Mouse (Mus musculus): Measurements from ENCODE around the gene Ccdc85c. TPM values are rescaled to one million over a fixed set of nuclear protein-coding genes. Genes with fewer than 3 reads are reported as not detected.

The Ccdc85c gene
- polyA plus RNA-seq, 1 experiment from 2014 or later: 7.0 TPM

DNA sequence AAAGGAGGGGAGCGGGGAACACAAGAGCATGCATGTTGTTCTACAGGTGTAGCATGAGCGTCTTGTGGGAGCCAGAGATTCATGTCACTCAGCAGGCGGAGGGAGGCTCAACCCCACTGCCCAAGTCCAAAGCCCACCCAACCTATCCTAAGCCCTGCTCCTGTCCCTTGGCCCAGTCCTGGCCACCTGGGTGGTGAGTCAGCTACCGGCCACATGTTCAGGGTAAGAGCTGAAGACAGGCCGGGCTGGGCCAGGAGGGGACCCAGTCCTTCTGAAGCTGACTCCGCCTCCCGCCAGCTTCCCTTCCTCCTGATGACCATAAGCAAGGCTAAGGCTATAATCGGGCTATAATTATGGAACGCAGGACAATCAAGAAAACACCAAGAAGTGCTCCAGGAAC is 67.0 kb downstream of the Ccdc85c start:
- no peaks in the 10 kb centered on the region for H3K27me3 ChIP-seq (ENCODE audit: control insufficient read depth, insufficient read depth, low read length)
- ATAC-seq (ENCODE audit: low FRiP score, low TSS enrichment): no peak
- H3K9me3 ChIP-seq (ENCODE audit: control insufficient read depth, low read length): no peaks in the 10 kb centered on the region
- 89% methylated on average over 9 of the region's 9 CpGs for WGBS
- DNase-seq (ENCODE audit: low spot score): no peak
- TF ChIP-seq EP300 (optimal IDR thresholded peaks at IDR 0.05) (no peak), CTCF (IDR thresholded peaks at IDR 0.05; ENCODE audit: low read depth) (no peak)
- H3K9ac ChIP-seq (ENCODE audit: low read length): no peak overlapping the region
- no peak overlapping the region for H3K4me2 ChIP-seq (replicated peaks; ENCODE audit: low read depth)
- no peaks in the 10 kb centered on the region for H3K4me1 ChIP-seq (replicated peaks; ENCODE audit: control insufficient read depth, insufficient read depth)
- peaks cover 6% of the 10 kb centered on the region for H3K36me3 ChIP-seq (ENCODE audit: control insufficient read depth, insufficient read depth, low read length)
- no peak overlapping the region for H3K4me3 ChIP-seq (ENCODE audit: low read depth, low read length)
- H3K27ac ChIP-seq (replicated peaks): no peak overlapping the region

DNA sequence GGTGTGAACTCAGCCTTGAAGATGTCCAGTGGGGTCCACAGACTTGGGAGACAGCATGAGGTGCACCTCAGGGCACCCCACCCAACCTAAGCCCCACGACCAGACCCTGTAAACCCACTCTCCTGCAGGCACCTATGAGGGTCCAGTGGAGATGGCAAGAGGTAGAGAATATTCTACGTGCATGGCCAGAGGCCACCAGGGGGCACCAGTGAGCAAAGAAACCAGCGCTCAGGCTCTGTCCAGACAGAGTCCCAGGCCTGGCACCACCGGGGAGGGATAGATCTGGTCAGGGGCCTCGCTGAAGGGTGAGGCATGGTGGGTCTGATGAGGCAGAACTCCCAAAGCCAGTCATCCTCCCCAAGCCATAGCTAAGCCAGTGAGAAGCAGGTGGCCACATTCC is 68.6 kb downstream of the Ccdc85c start:
- Histone ChIP-seq H3K27me3 (ENCODE audit: control insufficient read depth, insufficient read depth, low read length) (no peaks in the 10 kb centered on the region), H3K9me3 (ENCODE audit: control insufficient read depth, low read length) (no peaks in the 10 kb centered on the region), H3K4me2 (replicated peaks; ENCODE audit: low read depth) (no peak overlapping the region), H3K9ac (ENCODE audit: low read length) (no peak overlapping the region), H3K4me1 (replicated peaks; ENCODE audit: control insufficient read depth, insufficient read depth) (no peaks in the 10 kb centered on the region), H3K4me3 (ENCODE audit: low read depth, low read length) (no peak overlapping the region), H3K27ac (replicated peaks) (no peak overlapping the region), H3K36me3 (ENCODE audit: control insufficient read depth, insufficient read depth, low read length) (peaks cover 9% of the 10 kb centered on the region)
- ATAC-seq (ENCODE audit: low FRiP score, low TSS enrichment): peak; percentile 49
- peak; percentile 83 for DNase-seq (ENCODE audit: low spot score)
- WGBS: 8% methylated on average over 5 of the region's 5 CpGs
- peak; percentile 94 for TF ChIP-seq CTCF (IDR thresholded peaks at IDR 0.05; ENCODE audit: low read depth)
- no peak for TF ChIP-seq EP300 (optimal IDR thresholded peaks at IDR 0.05)

- no peaks in the 10 kb centered on the region for H3K9me3 ChIP-seq (ENCODE audit: control insufficient read depth, low read length)
- no peaks in the 10 kb centered on the region for H3K4me1 ChIP-seq (replicated peaks; ENCODE audit: control insufficient read depth, insufficient read depth)
- WGBS: 65% methylated on average over 12 of the region's 12 CpGs
- no peak overlapping the region; the same call in 1 of the 2 replicates for H3K9ac ChIP-seq (ENCODE audit: low read length)
- no peak for TF ChIP-seq EP300 (optimal IDR thresholded peaks at IDR 0.05)
- no peak for TF ChIP-seq CTCF (IDR thresholded peaks at IDR 0.05; ENCODE audit: low read depth)
- H3K4me3 ChIP-seq (ENCODE audit: low read depth, low read length): no peak overlapping the region
- DNase-seq (ENCODE audit: low spot score) (no peak), ATAC-seq (ENCODE audit: low FRiP score, low TSS enrichment) (no peak)
- H3K4me2 ChIP-seq (replicated peaks; ENCODE audit: low read depth): no peak overlapping the region
- H3K27ac ChIP-seq (replicated peaks): no peak overlapping the region
- H3K27me3 ChIP-seq (ENCODE audit: control insufficient read depth, insufficient read depth, low read length): no peaks in the 10 kb centered on the region
- peaks cover 19% of the 10 kb centered on the region for H3K36me3 ChIP-seq (ENCODE audit: control insufficient read depth, insufficient read depth, low read length)
Observed at GRCm38 (mm10) chr12:108204978-108205377, 70.2 kb downstream of the Ccdc85c start.

- Histone ChIP-seq H3K27me3 (ENCODE audit: control insufficient read depth, insufficient read depth, low read length) (no peaks in the 10 kb centered on the region), H3K4me3 (ENCODE audit: low read depth, low read length) (no peak overlapping the region), H3K27ac (replicated peaks) (no peak overlapping the region), H3K9ac (ENCODE audit: low read length) (no peak overlapping the region), H3K9me3 (ENCODE audit: control insufficient read depth, low read length) (no peaks in the 10 kb centered on the region), H3K4me2 (replicated peaks; ENCODE audit: low read depth) (no peak overlapping the region), H3K36me3 (ENCODE audit: control insufficient read depth, insufficient read depth, low read length) (peaks cover 30% of the 10 kb centered on the region), H3K4me1 (replicated peaks; ENCODE audit: control insufficient read depth, insufficient read depth) (no peaks in the 10 kb centered on the region)
- 74% methylated on average over 8 of the region's 8 CpGs for WGBS
- TF ChIP-seq CTCF (IDR thresholded peaks at IDR 0.05; ENCODE audit: low read depth): no peak
- TF ChIP-seq EP300 (optimal IDR thresholded peaks at IDR 0.05): no peak
- DNase-seq (ENCODE audit: low spot score) (no peak), ATAC-seq (ENCODE audit: low FRiP score, low TSS enrichment) (no peak)
Observed at GRCm38 (mm10) chr12:108203895-108204294, 71.3 kb downstream of the Ccdc85c start.

- H3K27me3 ChIP-seq (ENCODE audit: control insufficient read depth, insufficient read depth, low read length): no peaks in the 10 kb centered on the region
- ATAC-seq (ENCODE audit: low FRiP score, low TSS enrichment) (no peak), DNase-seq (ENCODE audit: low spot score) (no peak)
- TF ChIP-seq EP300 (optimal IDR thresholded peaks at IDR 0.05) (no peak), CTCF (IDR thresholded peaks at IDR 0.05; ENCODE audit: low read depth) (no peak)
- no peak overlapping the region for H3K27ac ChIP-seq (replicated peaks)
- 88% methylated on average over 1 of the region's 1 CpGs for WGBS
- H3K4me2 ChIP-seq (replicated peaks; ENCODE audit: low read depth): no peak overlapping the region
- peaks cover 47% of the 10 kb centered on the region for H3K36me3 ChIP-seq (ENCODE audit: control insufficient read depth, insufficient read depth, low read length)
- H3K9ac ChIP-seq (ENCODE audit: low read length): no peak overlapping the region
- no peaks in the 10 kb centered on the region for H3K9me3 ChIP-seq (ENCODE audit: control insufficient read depth, low read length)
- H3K4me1 ChIP-seq (replicated peaks; ENCODE audit: control insufficient read depth, insufficient read depth): no peaks in the 10 kb centered on the region
- no peak overlapping the region for H3K4me3 ChIP-seq (ENCODE audit: low read depth, low read length)
Observed at GRCm38 (mm10) chr12:108200094-108200493, 75.1 kb downstream of the Ccdc85c start.

- no peaks in the 10 kb centered on the region for H3K4me1 ChIP-seq (replicated peaks; ENCODE audit: control insufficient read depth, insufficient read depth)
- no peaks in the 10 kb centered on the region for H3K9me3 ChIP-seq (ENCODE audit: control insufficient read depth, low read length)
- no peak overlapping the region for H3K27ac ChIP-seq (replicated peaks)
- no peaks in the 10 kb centered on the region for H3K27me3 ChIP-seq (ENCODE audit: control insufficient read depth, insufficient read depth, low read length)
- TF ChIP-seq EP300 (optimal IDR thresholded peaks at IDR 0.05) (no peak), CTCF (IDR thresholded peaks at IDR 0.05; ENCODE audit: low read depth) (no peak)
- no peak overlapping the region for H3K9ac ChIP-seq (ENCODE audit: low read length)
- ATAC-seq (ENCODE audit: low FRiP score, low TSS enrichment) (no peak), DNase-seq (ENCODE audit: low spot score) (no peak)
- no peak overlapping the region for H3K4me3 ChIP-seq (ENCODE audit: low read depth, low read length)
- 82% methylated on average over 4 of the region's 4 CpGs for WGBS
- no peak overlapping the region for H3K4me2 ChIP-seq (replicated peaks; ENCODE audit: low read depth)
- H3K36me3 ChIP-seq (ENCODE audit: control insufficient read depth, insufficient read depth, low read length): peaks cover 47% of the 10 kb centered on the region
Observed at GRCm38 (mm10) chr12:108198447-108198846, 76.8 kb downstream of the Ccdc85c start.

Data from stomach, postnatal 0 days (tissue).